Mouse (Mus musculus) macrophage (primary cell): ENCODE measurements around the gene Rsrc1. TPM values are rescaled to one million over a fixed set of nuclear protein-coding genes. Genes with fewer than 3 reads are reported as not detected.

Source experiments
- H3K27ac ChIP-seq: fragments of 350-480 bp; formaldehyde crosslinking; 2 replicates; pipeline ENCODE4 v1.9.0; 2021
- H3K36me3 ChIP-seq: fragments of 350-480 bp; formaldehyde crosslinking; 2 replicates; pipeline ENCODE4 v1.9.0; 2021; ENCODE audit errors: inconsistent target
- H3K4me3 ChIP-seq: fragments of 350-480 bp; formaldehyde crosslinking; 2 replicates; pipeline ENCODE4 v1.9.0; 2021; ENCODE audit errors: inconsistent target
- H3K79me2 ChIP-seq: fragments of 350-480 bp; formaldehyde crosslinking; 2 replicates; pipeline ENCODE4 v1.9.0; 2021; ENCODE audit errors: inconsistent target
- WGBS: methylation state at CpG from one replicate; pipeline ENCODE4 v1.1.7; 2026; ENCODE audit warnings: inconsistent platforms; ENCODE audit not compliant: missing documents; 5-methylcytosine and 5-hydroxymethylcytosine counted together
- polyA plus RNA-seq: library from polyadenylated mRNA; stranded (reverse); fragments of 250-400 nt; gene quantifications from 3 replicates; pipeline ENCODE4 v1.2.4, GENCODE M21; 2018; ENCODE audit warnings: inconsistent platforms
- total RNA-seq, 78 experiments: library from RNA; depleted of rRNA; stranded (reverse); fragments of 250-400 nt; gene quantifications; 1 replicate in 9 of 78; 2 replicates in 24 of 78; 3 replicates in 43 of 78; 4 replicates in 2 of 78; pipeline ENCODE4 v1.2.4; 2018; ENCODE audit warnings: inconsistent platforms in 56 of 78

Rsrc1 gene
- total RNA-seq (2018; cell fraction: chromatin; rRNA removed): 100 to 1,000 TPM in 7 of 26 experiments, 10 to 100 TPM in 19; 48.0 to 114 (median 90.4) TPM
- total RNA-seq (2018; cell fraction: cytosol; rRNA removed): 10 to 100 TPM; 15.6 to 29.1 (median 21.4) TPM
- 10 to 100 TPM; 25.2 to 77.4 (median 49.6) TPM for total RNA-seq (2018; cell fraction: nucleus; rRNA removed)
- polyA plus RNA-seq: 19.2 to 38.8 TPM (median 26.3 TPM) in 3 replicates

DNA sequence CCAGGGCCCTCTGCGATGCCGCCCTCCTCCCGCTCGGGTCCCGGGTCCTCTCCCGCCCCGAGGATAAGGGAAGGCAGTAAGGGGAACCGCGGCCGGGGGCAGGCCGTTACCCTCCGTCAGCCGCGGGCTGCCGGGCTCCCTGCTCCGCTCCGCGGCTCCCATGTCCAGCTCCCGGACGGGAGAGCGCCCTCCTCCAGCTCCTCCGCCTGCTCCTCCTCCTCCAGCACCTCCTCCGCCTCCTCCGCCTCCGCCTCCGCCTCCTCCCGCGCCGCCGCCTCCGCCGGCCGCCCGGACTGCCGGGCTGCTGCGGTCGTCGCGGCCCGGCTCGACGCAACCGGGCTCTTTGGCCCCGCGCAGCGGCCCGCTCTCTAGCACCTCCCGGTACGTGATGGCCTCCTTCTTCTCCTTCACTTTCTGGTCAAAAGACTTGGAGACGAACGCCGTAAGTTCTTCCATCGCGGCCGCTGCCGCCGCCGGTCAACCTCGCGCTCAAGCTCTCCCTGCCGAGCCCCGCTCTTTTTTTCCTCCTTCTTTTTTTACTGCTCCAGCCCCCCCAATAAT lies at the start of gene Rsrc1:
TSS of gene Rsrc1 (plus strand) at position 290 of the 561 bp plus-strand sequence.
- H3K36me3 ChIP-seq: no peaks in the 10 kb centered on the region
- peak within 1 kb of the TSS; percentile 21; the same call in 1 of the 2 replicates for H3K4me3 ChIP-seq
- H3K27ac ChIP-seq: no peak within 1 kb of the TSS
- 1% methylated on average over 56 of the region's 62 CpGs for WGBS
- H3K79me2 ChIP-seq: peaks cover 4% of the 10 kb centered on the region

DNA sequence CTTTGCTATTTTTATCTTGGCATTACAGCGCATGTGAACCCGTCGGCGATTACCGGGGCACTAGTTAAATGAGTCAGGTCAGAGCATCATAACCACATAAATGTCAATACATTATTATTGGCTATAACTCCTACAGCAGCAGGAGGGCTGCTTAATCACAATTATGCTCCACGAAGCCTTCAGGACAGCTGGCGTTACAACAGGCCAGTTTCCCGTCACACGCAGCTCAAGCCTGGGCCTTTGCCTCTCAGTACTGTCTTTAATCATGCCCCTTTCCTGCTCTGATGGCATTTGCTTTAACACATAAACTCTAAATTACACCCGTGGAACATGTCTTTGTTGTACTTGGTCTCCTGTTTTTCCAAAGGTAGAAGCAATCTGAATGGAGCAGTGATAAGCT lies 41.5 kb upstream of the Rsrc1 start:
- H3K4me3 ChIP-seq: no peak overlapping the region
- H3K79me2 ChIP-seq: no peaks in the 10 kb centered on the region
- 83% methylated on average over 10 of the region's 10 CpGs for WGBS
- H3K27ac ChIP-seq: no peak overlapping the region
- no peaks in the 10 kb centered on the region for H3K36me3 ChIP-seq

DNA sequence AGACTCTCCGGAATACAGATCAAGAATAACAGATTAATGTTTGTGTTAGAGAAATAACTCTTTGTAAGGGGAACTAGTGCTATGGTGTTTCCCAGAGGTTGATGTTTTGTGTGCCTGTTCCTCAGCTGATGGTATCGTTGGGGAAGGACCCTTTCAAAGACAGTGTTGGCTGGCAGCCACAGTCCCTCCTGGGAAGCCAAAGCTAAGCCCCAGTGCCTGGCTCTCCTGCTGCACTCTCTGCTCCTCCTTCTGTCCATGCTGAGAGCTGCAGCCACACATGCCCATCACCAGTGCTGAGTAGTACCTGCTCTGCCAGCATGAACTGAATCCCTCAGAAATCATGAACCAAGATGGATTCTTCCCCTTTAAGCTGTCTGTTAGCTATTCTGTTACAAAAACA lies 26.1 kb upstream of the Rsrc1 start:
- Histone ChIP-seq H3K79me2 (no peaks in the 10 kb centered on the region), H3K27ac (no peak overlapping the region), H3K4me3 (no peak overlapping the region), H3K36me3 (no peaks in the 10 kb centered on the region)
- WGBS: 56% methylated on average over 2 of the region's 2 CpGs

DNA sequence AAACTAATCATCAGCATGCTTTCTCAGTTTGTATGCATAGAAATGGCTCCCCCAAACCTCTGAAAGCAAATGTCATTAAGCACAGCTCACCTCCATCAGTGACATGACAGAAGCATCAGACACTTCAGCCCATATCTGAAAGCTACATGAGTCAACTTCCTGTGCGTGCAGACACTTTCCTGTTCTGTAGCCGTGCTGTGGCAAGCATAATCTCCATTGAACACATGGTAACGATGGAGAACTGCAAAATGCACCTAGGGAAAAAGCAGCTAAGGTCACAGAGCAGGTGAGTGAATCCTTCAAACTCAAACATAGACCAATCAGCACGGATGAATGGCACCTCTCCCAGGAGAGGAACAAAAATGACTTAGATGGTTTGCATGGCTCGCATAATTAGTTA lies 21.2 kb upstream of the Rsrc1 start:
- H3K36me3 ChIP-seq: no peaks in the 10 kb centered on the region
- H3K4me3 ChIP-seq: no peak overlapping the region
- 29% methylated on average over 5 of the region's 5 CpGs for WGBS
- H3K27ac ChIP-seq: no peak overlapping the region
- H3K79me2 ChIP-seq: no peaks in the 10 kb centered on the region

DNA sequence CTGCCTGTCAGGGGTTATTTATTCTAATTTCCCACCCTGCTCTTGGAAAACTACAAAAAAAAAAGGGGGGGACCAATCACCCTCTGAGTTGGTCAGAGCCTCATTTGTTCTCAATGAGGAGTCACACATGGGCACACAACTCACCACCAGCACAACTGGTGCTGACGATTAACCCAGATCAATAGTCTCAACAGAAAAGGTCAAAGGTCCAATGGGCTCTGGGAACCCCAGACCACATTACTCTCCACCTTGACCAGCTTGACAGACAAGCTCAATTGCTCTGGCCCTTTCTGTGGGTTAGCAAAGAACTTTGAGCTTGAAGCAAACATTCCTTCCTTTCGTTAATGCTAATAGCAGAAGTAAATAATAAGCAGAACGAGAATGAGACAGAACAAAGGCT lies 16.3 kb upstream of the Rsrc1 start:
- 62% methylated on average over 3 of the region's 3 CpGs for WGBS
- H3K27ac ChIP-seq: no peak overlapping the region
- no peak overlapping the region for H3K4me3 ChIP-seq
- no peaks in the 10 kb centered on the region for H3K79me2 ChIP-seq
- H3K36me3 ChIP-seq: no peaks in the 10 kb centered on the region

DNA sequence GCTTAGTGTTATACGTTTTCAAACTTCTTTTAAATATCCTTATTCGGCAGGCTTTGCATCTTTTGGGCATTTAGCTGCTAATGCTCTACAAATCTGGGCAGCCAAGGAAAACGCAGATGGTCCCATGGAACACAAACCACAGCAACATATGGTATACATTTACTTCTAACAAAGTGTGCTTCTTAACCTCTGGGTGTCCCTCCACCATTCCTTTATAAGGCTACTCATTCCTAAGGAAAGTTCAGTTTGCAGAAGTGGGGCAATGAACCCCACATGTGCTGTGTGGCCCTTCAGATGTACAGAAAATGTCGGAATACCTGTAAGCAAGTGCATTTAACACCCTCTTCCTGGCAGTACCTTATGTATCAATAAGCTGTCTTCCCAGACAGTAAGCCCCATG lies 13.7 kb upstream of the Rsrc1 start:
- no peaks in the 10 kb centered on the region for H3K79me2 ChIP-seq
- no peak overlapping the region for H3K4me3 ChIP-seq
- H3K27ac ChIP-seq: no peak overlapping the region
- H3K36me3 ChIP-seq: no peaks in the 10 kb centered on the region
- WGBS: 76% methylated on average over 4 of the region's 4 CpGs

DNA sequence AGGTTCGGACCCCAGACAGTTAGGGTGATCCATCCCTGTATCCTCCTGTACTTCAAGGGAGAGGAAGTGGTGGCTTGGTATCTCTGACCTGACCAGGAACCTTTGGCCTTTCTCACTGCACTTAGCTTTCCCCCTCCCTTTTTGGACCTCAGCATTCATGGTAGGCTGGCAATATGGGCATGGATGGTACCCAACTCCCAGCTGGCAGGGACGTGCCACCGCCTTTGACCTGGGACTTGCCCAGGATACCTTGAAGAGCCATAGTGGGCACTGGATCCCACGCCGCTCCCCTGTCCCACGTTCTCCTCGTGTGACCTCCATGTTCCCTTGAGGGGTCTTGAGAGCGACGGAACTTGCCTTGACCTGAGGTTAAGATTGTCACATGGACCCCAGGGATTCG lies 10.9 kb upstream of the Rsrc1 start:
- no peak overlapping the region for H3K27ac ChIP-seq
- 12% methylated on average over 10 of the region's 10 CpGs for WGBS
- H3K4me3 ChIP-seq: no peak overlapping the region
- no peaks in the 10 kb centered on the region for H3K79me2 ChIP-seq
- no peaks in the 10 kb centered on the region for H3K36me3 ChIP-seq

DNA sequence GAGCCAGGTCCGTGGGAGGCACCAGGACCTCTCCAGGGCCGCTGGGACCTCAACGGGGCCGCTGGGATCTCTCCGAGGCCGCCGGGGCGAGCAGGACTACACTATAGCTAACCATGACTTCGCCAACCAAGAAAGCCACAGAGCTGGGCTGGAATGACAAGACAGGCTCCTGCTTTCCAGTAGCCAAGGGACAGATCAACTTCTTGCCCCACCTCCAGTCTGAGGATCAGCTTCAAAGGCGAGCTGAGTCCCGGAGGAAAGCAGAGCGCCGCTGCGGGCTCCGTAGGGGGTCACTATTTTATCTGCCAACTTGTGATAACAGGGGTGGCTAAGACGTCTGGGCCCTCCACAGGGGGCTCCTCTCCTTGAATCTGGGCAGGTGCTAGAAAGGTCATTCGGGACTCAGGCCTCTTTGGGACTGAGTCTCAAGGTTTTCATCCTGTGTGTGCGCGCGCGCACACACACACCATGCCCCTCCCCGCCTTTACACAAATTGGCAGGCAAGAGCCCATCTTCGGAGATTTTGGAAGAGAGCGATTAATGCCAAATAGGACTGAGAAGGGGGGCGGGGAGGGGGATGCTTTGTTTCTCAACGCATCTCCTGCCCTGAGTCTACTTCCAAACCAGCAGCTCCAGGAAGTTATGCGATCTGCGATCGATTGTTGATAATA lies 10.4 kb upstream of the Rsrc1 start:
- no peak overlapping the region for H3K4me3 ChIP-seq
- H3K79me2 ChIP-seq: no peaks in the 10 kb centered on the region
- WGBS: 8% methylated on average over 28 of the region's 29 CpGs

DNA sequence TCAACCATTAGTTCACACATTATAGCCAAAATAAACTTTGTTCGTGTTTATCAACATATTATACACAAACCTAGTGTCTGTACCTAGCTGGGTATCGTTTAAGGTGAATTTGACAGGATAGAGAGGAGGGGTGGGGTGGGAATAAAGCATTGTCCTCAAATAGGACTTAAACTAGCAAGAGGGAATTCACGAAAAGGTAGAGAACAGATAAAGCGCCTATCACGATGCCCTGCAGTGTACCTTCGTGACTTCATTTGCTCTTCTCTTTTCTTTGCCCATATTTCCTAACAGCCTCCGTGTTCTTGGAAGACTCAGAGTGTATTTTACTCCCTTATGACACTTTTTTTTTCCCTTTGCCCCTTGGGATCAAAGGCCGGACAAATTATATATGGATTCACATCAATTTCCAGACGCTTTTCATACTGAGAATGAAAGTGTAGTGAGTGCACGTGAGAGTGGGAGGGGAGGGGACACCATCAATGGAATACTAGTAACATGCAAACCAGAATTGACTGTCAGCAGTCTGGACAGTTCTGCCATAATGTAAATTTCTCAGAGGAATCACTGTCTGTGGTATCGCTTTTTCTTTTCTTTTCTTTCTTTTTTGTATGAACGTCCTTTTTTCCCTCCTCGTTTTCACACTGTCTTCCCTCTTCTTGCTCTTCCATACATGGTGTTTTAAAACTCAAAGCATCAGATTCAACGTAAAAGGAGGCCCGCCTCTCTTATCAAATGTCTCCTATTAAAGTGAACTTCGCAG lies 8.8 kb upstream of the Rsrc1 start:
- Histone ChIP-seq H3K36me3 (no peaks in the 10 kb centered on the region), H3K4me3 (no peak overlapping the region), H3K79me2 (no peaks in the 10 kb centered on the region), H3K27ac (no peak overlapping the region)
- WGBS: 10% methylated on average over 16 of the region's 16 CpGs

More for the DNA sequence above, 10.4 kb upstream of the Rsrc1 start:
- H3K27ac ChIP-seq: no peak overlapping the region
- no peaks in the 10 kb centered on the region for H3K36me3 ChIP-seq

DNA sequence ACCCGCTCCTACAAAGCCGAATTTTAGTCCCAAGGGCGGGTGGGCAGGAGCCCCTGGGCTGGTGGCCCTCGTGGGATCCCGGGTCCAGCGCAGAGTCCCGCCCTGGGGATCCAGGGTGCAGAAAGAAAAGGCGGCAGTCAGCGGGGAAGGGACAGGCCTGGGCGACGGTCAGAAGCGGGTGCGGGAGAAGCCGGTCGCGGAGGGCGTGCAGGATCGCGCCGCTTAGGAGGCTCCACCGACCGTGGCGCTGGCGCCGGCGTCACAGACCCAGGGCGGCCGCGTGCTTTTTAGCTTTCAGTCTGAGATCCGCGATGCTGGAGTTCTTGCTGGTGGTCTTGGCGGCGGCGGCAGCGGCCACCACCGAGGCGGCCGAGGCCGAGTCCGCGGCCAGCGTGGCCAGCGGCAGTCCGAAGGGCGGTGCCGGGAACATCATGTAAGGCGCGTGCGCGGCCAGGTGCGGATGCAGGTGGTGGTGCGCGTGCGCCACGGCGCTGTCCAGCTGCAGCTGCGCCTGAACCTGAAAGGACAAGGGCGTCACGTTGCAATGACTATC lies 7.7 kb upstream of the Rsrc1 start:
- no peak overlapping the region for H3K27ac ChIP-seq
- WGBS: under 1% methylated on average over 58 of the region's 59 CpGs
- no peak overlapping the region for H3K4me3 ChIP-seq
- no peaks in the 10 kb centered on the region for H3K79me2 ChIP-seq
- no peaks in the 10 kb centered on the region for H3K36me3 ChIP-seq

DNA sequence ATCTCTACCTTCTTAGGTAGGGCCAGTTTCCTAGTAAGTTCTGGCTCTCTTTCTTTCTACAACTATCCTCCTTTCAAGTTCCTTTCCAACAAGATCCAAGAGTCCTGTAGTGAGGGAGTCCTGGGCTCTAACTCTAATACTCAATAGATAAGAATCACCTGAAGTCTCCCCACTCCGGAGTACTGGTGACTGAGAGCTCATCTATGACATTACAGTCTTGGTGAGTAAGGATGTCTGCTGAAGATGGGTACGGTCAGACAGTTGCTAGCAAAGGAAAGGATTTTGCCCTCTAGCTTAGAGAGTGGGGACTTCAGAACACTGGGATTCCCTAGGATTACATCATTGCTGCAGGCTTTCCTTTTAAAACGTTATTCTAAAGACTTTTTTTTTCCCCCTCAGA lies 6.7 kb upstream of the Rsrc1 start:
- H3K4me3 ChIP-seq: no peak overlapping the region
- H3K36me3 ChIP-seq: no peaks in the 10 kb centered on the region
- H3K27ac ChIP-seq: no peak overlapping the region
- H3K79me2 ChIP-seq: no peaks in the 10 kb centered on the region
- 40% methylated on average over 3 of the region's 3 CpGs for WGBS

DNA sequence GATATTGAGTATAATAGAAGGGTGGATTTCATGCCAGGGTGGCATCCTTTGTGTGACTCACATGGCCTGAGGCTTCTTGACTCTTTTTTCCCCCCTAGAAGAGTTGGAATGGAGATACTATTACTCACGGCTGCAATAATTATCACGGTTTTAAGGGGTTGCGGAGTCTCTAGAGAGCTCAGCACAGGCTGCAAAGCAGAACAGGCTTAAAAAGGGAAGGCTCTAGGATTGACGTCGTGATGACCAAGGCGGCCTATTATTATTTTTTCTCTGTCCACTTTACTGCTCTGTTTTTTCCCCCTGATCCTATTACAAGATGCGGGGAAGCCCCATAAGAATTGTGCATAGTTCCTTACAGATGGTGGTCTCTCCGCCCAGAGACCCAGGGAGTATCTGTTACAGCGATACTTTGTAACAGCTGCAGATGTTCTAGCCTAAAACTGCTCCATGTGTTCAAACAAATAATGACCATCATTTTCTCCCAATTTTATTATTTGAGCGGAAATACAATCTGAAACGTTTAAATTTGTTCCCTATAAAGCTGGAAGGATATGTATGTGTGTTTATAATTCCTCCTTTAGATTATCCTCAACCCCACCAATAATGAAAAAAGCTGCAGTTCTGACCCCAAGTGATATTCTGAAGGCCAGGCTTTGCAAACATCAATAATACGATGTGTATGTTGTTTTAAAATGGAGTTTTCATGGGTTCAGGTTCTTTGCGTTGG lies 4.1 kb upstream of the Rsrc1 start:
- Histone ChIP-seq H3K4me3 (no peak overlapping the region), H3K36me3 (no peaks in the 10 kb centered on the region), H3K79me2 (no peaks in the 10 kb centered on the region), H3K27ac (no peak overlapping the region)
- 14% methylated on average over 13 of the region's 13 CpGs for WGBS

DNA sequence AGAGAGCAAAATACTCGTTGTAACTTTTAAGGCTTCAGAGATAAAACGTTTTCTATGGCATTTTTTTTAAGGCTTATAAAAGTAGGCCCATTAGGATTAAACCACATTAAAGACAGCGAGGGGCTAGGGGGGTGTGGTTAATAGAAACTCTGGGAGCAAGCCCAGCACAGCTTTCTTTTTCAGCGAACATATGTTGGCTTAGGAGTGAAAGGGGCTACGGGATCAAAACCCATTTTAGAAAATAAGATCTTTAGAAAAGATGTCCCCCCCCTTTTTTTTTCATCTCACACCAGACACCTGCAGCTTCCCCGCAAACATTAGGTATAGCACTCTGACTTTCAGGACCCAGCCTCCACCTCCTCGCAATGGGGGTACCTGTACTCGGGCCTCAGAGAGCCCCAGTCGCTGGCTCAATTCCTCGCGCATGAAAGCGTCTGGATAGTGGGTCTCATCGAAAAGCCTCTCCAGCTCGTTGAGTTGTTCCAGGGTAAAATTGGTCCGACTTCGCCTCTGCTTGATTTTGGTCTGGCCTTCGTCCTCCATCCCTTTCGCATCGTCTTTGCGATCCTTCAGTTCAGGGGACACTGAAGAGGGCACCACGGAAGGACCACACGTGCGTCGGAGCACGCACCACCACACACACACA lies 3.3 kb upstream of the Rsrc1 start:
- Histone ChIP-seq H3K79me2 (no peaks in the 10 kb centered on the region), H3K27ac (no peak overlapping the region), H3K36me3 (no peaks in the 10 kb centered on the region), H3K4me3 (no peak overlapping the region)
- WGBS: 10% methylated on average over 25 of the region's 25 CpGs
